9 mouse cellular contexts compared by ENCODE assay signal in the genomic region with DNA sequence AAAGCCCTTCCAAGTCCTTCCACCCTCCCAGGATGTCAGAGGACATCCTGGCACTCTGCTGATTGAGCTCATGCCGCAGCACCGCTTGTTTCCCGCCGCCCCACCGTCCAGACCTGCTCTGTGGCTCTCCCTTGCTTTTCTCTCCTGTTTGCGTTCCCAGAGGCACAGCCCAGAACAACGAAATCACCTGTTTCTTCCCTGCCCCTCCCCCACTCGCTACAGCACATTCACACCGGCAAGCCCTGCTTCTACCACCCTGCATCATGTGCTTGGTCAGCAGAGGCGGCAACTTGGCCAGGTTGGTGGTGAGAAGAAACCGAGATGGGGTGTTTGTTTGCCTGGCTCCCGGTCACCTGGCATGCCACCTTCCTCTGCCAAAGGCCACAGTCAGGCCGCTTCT. TPM values are rescaled to one million over a fixed set of nuclear protein-coding genes. Genes with fewer than 3 reads are reported as not detected.
DNase-seq lines count a peak whose midpoint lies in the region; ATAC-seq and TF ChIP-seq lines count a peak whose summit lies in the region.
"Had no signal": no experiment of that assay in that cellular context is flagged by ENCODE, and none has a peak within 500 bp of the region (broad histone marks: within the 10 kb centered on the region; RNA-seq: fewer than 3 reads in every experiment).

No protein-coding gene starts in this region.

- no peaks in the 10 kb centered on the region for H3K9me3 ChIP-seq in heart, embryonic 10.5 days
- H3K9me3 ChIP-seq in ES-E14 (ENCODE audit: control insufficient read depth, insufficient read depth, low read depth, low read length) = no peaks in the 10 kb centered on the region
- H3K9me3 ChIP-seq in liver, embryonic 16.5 days (replicated peaks; ENCODE audit: control insufficient read depth, low read length) = no peaks in the 10 kb centered on the region

- 25% methylated on average over 13 of the region's 13 CpGs for WGBS in heart, embryonic 10.5 days
- 48% methylated on average over 13 of the region's 13 CpGs for WGBS in liver, embryonic 16.5 days (ENCODE audit: insufficient replicate concordance)

- peak overlapping the region; percentile 67 for H3K9ac ChIP-seq in ES-E14 (ENCODE audit: insufficient read depth, low read depth, low read length, poor library complexity, severe bottlenecking)
- H3K9ac ChIP-seq in liver, embryonic 16.5 days (ENCODE audit: low read depth, low read length) = no peak overlapping the region; the same call in 1 of the 2 replicates

- H3K36me3 ChIP-seq in heart, embryonic 10.5 days = no peaks in the 10 kb centered on the region
- no peaks in the 10 kb centered on the region for H3K36me3 ChIP-seq in ES-E14 (ENCODE audit: control insufficient read depth, insufficient read depth, low read length, poor library complexity, severe bottlenecking)
- no peaks in the 10 kb centered on the region for H3K36me3 ChIP-seq in liver, embryonic 16.5 days (ENCODE audit: control insufficient read depth, insufficient read depth)

- H3K4me1 ChIP-seq in heart, embryonic 10.5 days = peaks cover 8% of the 10 kb centered on the region
- peaks cover 13 to 15% of the 10 kb centered on the region in 2 experiments for H3K4me1 ChIP-seq in ES-E14 (ENCODE audit: control insufficient read depth in 2 of 2, insufficient read depth in 2 of 2, low read length in 2 of 2, poor library complexity in 1 of 2)
- H3K4me1 ChIP-seq in liver, embryonic 16.5 days (ENCODE audit: control insufficient read depth, low read depth, low read length) = peaks cover 24% of the 10 kb centered on the region

- H3K4me3 ChIP-seq in heart, embryonic 10.5 days = peak overlapping the region; percentile 31; the same call in 1 of the 2 replicates
- H3K4me3 ChIP-seq in ES-E14 (ENCODE audit: insufficient read depth in 1 of 2, low read depth in 1 of 2, low read length in 2 of 2, poor library complexity in 1 of 2, severe bottlenecking in 1 of 2) = peak overlapping the region; percentile 39 to 40
- H3K4me3 ChIP-seq in liver, embryonic 16.5 days (ENCODE audit: low read depth, low read length) = no peak overlapping the region
- H3K4me3 ChIP-seq in left cerebral cortex, adult 2 months = no peak overlapping the region

- H3K4me2 ChIP-seq in liver, embryonic 16.5 days (ENCODE audit: low read depth, low read length) = no peak overlapping the region

- no peaks in the 10 kb centered on the region for H3K27me3 ChIP-seq in heart, embryonic 10.5 days (ENCODE audit: insufficient read depth, poor library complexity, severe bottlenecking)
- no peaks in the 10 kb centered on the region for H3K27me3 ChIP-seq in liver, embryonic 16.5 days (ENCODE audit: control insufficient read depth, insufficient read depth, low read depth, low read length)

- intact Hi-C loops in left cerebral cortex, adult 2 months (cut with DNase I) = no loop called here

- H3K27ac ChIP-seq in heart, embryonic 10.5 days = peak overlapping the region; percentile 70
- peak overlapping the region; percentile 89 for H3K27ac ChIP-seq in ES-E14 (ENCODE audit: insufficient read depth, low read depth, low read length, poor library complexity, severe bottlenecking)
- no peak overlapping the region for H3K27ac ChIP-seq in liver, embryonic 16.5 days (ENCODE audit: low read length)
- H3K27ac ChIP-seq in left cerebral cortex, adult 2 months = no peak overlapping the region
- H3K27ac ChIP-seq: macrophage had no signal

- no peak for DNase-seq in heart, embryonic 10.5 days (ENCODE audit: low spot score)
- no peak for DNase-seq in heart, adult 18-20 months
- DNase-seq in ES-E14 (ENCODE audit: low read depth, low spot score) = no peak
- DNase-seq in induced T-regulatory cell, adult 2 months (ENCODE audit: low read depth) = peak; percentile 41
- DNase-seq in frontal cortex, adult 2 months (ENCODE audit: extremely low spot score in 1 of 2, low spot score in 1 of 2) = no peak
- DNase-seq in embryo, embryonic 9.5 days (ENCODE audit: extremely low spot score) = no peak
- no peak for DNase-seq in left cerebral cortex, adult 2 months (ENCODE audit: extremely low spot score in 1 of 2, low spot score in 2 of 2)

- in situ Hi-C loops in ES-E14 (cut with MboI; ENCODE audit: low sequenced_read_pairs in 2 of 2, unreplicated experiment in 2 of 2) = no loop called here

- ATAC-seq in liver, embryonic 16.5 days (ENCODE audit: low read depth) = 0 out of 2 replicates have a peak, but pooled peaks have one; percentile 10

- TF ChIP-seq CTCF in left cerebral cortex, adult 2 months (IDR thresholded peaks at IDR 0.05) = no peak

TF ChIP-seq in ES-E14, 5 proteins besides CTCF, POLR2A, EP300 and RAD21:
- TF ChIP-seq HCFC1 (IDR thresholded peaks at IDR 0.05; ENCODE audit: borderline replicate concordance, insufficient read depth, low read length) (no peak), MAFK (IDR thresholded peaks at IDR 0.05; ENCODE audit: insufficient read depth, low read depth, low read length) (no peak), ZC3H11A (IDR thresholded peaks at IDR 0.05; ENCODE audit: borderline replicate concordance, low read depth, low read length) (no peak), ZNF384 (IDR thresholded peaks at IDR 0.05; ENCODE audit: low read depth, low read length) (no peak), CHD2 (IDR thresholded peaks at IDR 0.05; ENCODE audit: low read depth, low read length) (no peak)

RNA-seq across cellular contexts. Expression of gene Nfyb, which starts 13.9 kb away (rescaled TPM):
- polyA plus RNA-seq in heart, embryonic 10.5 days (2016; fragmentation: Nextera tagmentation; extraction: Ambion mirVana) = 26.8 and 37.2 TPM in 2 replicates
- 10 to 100 TPM; 13.0 to 14.5 TPM for total RNA-seq in heart, adult 18-20 months (2021)
- 46.9 and 47.7 TPM in 2 replicates for total RNA-seq in ES-E14 (2012; rRNA removed)
- 29.4 and 34.5 TPM in 2 replicates for polyA plus RNA-seq in liver, embryonic 16.5 days (2015; fragmentation: Nextera tagmentation; extraction: Ambion mirVana)
- polyA plus RNA-seq in frontal cortex, adult 2 months (2012; rRNA removed) = 49.0 and 61.6 TPM in 2 replicates
- total RNA-seq in left cerebral cortex, adult 2 months (2021) = 10 to 100 TPM; 57.3 to 60.2 TPM

RNA-seq across cellular contexts. Expression of gene Txnrd1, which starts 55.9 kb away (rescaled TPM):
- 102 and 120 TPM in 2 replicates for polyA plus RNA-seq in heart, embryonic 10.5 days (2016; fragmentation: Nextera tagmentation; extraction: Ambion mirVana)
- total RNA-seq in heart, adult 18-20 months (2021) = 10 to 100 TPM; 52.4 to 56.4 TPM
- total RNA-seq in ES-E14 (2012; rRNA removed) = 107 and 167 TPM in 2 replicates
- polyA plus RNA-seq in liver, embryonic 16.5 days (2015; fragmentation: Nextera tagmentation; extraction: Ambion mirVana) = 44.1 and 46.1 TPM in 2 replicates
- polyA plus RNA-seq in frontal cortex, adult 2 months (2012; rRNA removed) = 47.5 and 51.4 TPM in 2 replicates
- 10 to 100 TPM; 46.9 to 48.1 TPM for total RNA-seq in left cerebral cortex, adult 2 months (2021)

Comparison
In these comparisons a context has a peak if more than half of its experiments do, and no peak if none do; other contexts are left out.
1. H3K27ac ChIP-seq: peak in heart, embryonic 10.5 days (single experiment) and ES-E14 (single experiment); none in liver, embryonic 16.5 days (single experiment) and left cerebral cortex, adult 2 months (single experiment).
2. H3K4me3 ChIP-seq: peak in heart, embryonic 10.5 days (single experiment) and ES-E14 (2 of 2); none in liver, embryonic 16.5 days (single experiment) and left cerebral cortex, adult 2 months (single experiment).